Mouse (Mus musculus): ENCODE measurements at regions not wholly inside any gene's neighbourhood (a gene's known extent, or its start where the extent isn't known, plus 50 kb on each side); places are given as distances from the start of the nearest gene placed in this dataset.

GRCm38 (mm10) chr2:92856047-92856446 lies 58.9 kb upstream of the Syt13 start:
- H3K4me3 ChIP-seq (ENCODE audit: control insufficient read depth, insufficient read depth, low read length): no peak overlapping the region
- H3K27me3 ChIP-seq (ENCODE audit: control insufficient read depth, insufficient read depth, low read length): no peaks in the 10 kb centered on the region; the same call in 1 of the 2 replicates
- TF ChIP-seq POLR2A (IDR thresholded peaks at IDR 0.05; ENCODE audit: control insufficient read depth, extremely low read depth, insufficient read depth, low read length, poor library complexity): no peak
- TF ChIP-seq CTCF (IDR thresholded peaks at IDR 0.05; ENCODE audit: borderline replicate concordance, control insufficient read depth, extremely low read depth, insufficient read depth, low read length, poor library complexity): no peak
- no peaks in the 10 kb centered on the region for H3K36me3 ChIP-seq (ENCODE audit: control insufficient read depth, insufficient read depth, low read length)
- no peak for DNase-seq
- H3K27ac ChIP-seq (ENCODE audit: control insufficient read depth, insufficient read depth, low read length): no peak overlapping the region
- no peaks in the 10 kb centered on the region for H3K4me1 ChIP-seq (replicated peaks; ENCODE audit: control insufficient read depth, insufficient read depth, low read length)
- WGBS: 73% methylated on average over 12 of the region's 12 CpGs

DNA sequence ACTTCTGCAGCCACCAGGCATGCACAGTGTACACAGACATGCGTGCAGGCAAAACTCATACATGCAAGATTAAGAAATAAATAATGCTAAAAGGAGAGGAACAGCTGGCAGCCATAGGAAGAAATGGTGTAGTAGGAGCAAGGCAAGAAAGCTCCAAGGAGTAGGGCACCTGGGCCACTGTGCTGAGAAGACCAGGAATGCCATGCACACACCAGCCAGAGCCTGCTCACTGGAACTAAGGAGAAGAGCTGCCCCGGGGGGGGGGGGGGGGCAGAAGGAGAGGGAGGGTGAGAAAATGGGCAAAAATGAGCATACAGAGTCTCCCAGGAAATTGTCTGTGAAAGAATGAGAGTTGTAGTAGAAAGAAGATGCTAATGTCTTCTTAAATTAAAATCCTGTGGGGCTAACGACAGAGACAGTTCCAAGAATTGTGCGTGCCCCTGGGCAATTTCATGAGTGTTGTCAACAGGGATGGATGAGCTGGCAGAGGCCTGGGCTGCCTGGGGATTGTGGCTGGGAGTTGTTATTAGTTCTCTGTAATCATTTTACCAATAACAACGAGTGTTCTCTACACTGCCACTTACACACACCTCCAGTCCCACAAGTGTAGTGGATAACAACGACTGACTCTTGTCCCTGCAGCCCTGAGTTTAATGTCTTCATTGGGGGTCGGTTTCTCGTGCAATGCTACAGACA lies 54.2 kb upstream of the Syt13 start:
- H3K36me3 ChIP-seq (ENCODE audit: control insufficient read depth, insufficient read depth, low read length): no peaks in the 10 kb centered on the region
- WGBS: 89% methylated on average over 8 of the region's 8 CpGs
- DNase-seq: no peak
- no peaks in the 10 kb centered on the region for H3K27me3 ChIP-seq (ENCODE audit: control insufficient read depth, insufficient read depth, low read length)
- H3K4me1 ChIP-seq (replicated peaks; ENCODE audit: control insufficient read depth, insufficient read depth, low read length): no peaks in the 10 kb centered on the region
- H3K27ac ChIP-seq (ENCODE audit: control insufficient read depth, insufficient read depth, low read length): no peak overlapping the region
- H3K4me3 ChIP-seq (ENCODE audit: control insufficient read depth, insufficient read depth, low read length): no peak overlapping the region
- TF ChIP-seq CTCF (IDR thresholded peaks at IDR 0.05; ENCODE audit: borderline replicate concordance, control insufficient read depth, extremely low read depth, insufficient read depth, low read length, poor library complexity) (no peak), POLR2A (IDR thresholded peaks at IDR 0.05; ENCODE audit: control insufficient read depth, extremely low read depth, insufficient read depth, low read length, poor library complexity) (no peak)

Measured in thymus, adult 2 months (tissue).